Mouse (Mus musculus) megakaryocyte-erythroid progenitor cell, adult 5-6 weeks (primary cell): ENCODE data around the gene Chrna1. TPM values are rescaled to one million over a fixed set of nuclear protein-coding genes. Genes with fewer than 3 reads are reported as not detected.
A peak's percentile ranks its signal among the peaks of the same experiment; 100 is the strongest.
"Not testable (repeated sequence)": the region's sequence is repeated elsewhere in the genome, so short reads cannot be mapped to it uniquely, and the experiment has no call there.

Source experiments
- ATAC-seq: replicated peaks from 2 replicates; pipeline ENCODE4 v1.8.0; 2016; ENCODE audit warnings: mild to moderate bottlenecking, inconsistent platforms; ENCODE audit not compliant: severe bottlenecking, poor library complexity, low FRiP score, low TSS enrichment
- total RNA-seq, 2 experiments: library from RNA; stranded (forward) in 1 of 2; stranded (reverse) in 1 of 2; fragments of 200-1000, 215-1000 nt in 1 of 2; fragments of >200 nt in 1 of 2; fragmentation: Nextera tagmentation in 1 of 2; gene quantifications; 2 replicates each; pipeline ENCODE4 v1.2.3; 2014 to 2017

The Chrna1 gene
- total RNA-seq, 2 experiments from 2014 or later = 0.28 TPM; not detected in 1

GRCm38 (mm10) chr2:73561665-73562063, 18.5 kb downstream of the Chrna1 start:
- ATAC-seq = peak; percentile 85

- ATAC-seq = no peak
Measured at GRCm38 (mm10) chr2:73560899-73561664, 19.1 kb downstream of the Chrna1 start.

DNA sequence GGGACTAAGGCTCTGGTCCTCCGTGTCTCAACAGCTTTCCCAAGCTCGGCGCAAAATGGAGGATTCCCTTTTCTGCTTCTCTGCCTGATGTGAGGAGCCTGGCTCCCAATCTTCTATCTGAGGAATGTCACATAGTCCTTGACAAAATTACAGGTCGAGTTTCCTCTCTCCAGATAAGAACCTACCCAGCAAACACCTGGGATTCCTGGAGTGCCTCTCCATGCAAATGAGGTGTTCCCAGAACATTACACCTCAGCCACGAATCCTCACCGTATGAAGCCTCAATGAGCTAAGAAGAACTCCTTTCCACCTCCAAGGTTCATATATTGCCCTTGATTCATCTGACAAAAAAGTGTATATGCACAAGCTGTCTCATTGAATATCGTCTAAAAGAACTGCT, 19.7 kb downstream of the Chrna1 start:
- ATAC-seq = no peak

GRCm38 (mm10) chr2:73557956-73558355, 22.2 kb downstream of the Chrna1 start:
- no peak for ATAC-seq

GRCm38 (mm10) chr2:73557061-73557460, 23.1 kb downstream of the Chrna1 start:
- ATAC-seq = not testable (repeated sequence)

GRCm38 (mm10) chr2:73554389-73554788, 25.7 kb downstream of the Chrna1 start:
- no peak for ATAC-seq

DNA sequence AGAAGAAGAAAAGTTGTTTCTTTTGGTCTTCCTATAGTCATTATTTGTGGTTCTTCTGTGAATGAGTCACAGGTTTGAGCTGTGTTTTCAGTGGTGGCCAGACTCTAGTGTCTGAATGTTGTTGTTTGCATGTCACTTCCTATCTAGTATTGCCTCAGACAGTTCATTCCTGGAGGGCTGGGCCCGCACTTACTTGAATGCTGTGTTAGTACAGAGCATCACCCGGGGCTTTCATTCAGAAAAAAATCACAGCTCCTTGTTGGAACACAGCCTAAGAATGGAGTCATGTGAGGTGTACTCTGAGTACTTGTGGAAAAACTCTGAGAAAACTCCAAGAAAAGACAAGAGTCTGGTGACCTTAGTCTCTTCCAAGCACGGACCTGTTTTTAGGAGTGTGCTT, 27.2 kb downstream of the Chrna1 start:
- ATAC-seq = no peak

GRCm38 (mm10) chr2:73550725-73551124, 29.4 kb downstream of the Chrna1 start:
- ATAC-seq = peak; percentile 52

DNA sequence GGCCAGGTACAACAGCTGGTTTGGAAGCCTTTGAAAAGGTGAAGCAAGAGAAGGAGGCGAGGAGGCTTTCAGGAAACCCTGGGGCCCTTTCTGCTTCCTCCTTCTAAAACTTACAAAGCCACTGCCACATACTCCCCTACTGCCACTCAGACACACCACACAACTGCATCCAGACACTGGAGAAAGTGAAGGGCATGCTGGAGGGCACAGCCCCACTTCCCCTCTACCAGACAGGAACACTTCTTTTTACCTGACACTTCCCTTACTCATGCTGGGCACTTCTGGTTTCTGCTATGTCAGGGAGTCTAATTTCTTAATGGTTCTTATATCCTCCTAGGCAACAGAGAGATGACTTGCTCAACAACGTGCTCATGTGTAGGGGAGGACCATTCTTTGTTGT, 31.6 kb downstream of the Chrna1 start:
- ATAC-seq = no peak

DNA sequence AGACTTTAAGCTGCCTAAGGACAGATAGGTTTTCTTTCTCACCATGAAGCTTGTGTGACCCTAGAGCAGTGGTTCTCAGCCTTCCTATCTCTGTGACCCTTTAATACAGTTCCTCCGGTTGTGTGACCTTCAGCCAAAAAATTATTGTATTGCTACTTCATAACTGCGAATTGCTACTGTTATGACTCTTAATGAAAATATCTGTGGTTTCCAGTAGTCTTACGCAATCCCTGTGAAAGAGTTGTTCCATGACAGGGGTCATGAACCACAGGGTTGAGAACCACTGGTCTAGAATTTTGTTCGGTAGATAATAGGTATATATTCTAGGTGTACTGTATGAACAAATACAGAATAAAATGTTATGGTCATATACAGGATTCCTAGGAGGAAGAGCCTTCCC, 32.9 kb downstream of the Chrna1 start:
- ATAC-seq = no peak

DNA sequence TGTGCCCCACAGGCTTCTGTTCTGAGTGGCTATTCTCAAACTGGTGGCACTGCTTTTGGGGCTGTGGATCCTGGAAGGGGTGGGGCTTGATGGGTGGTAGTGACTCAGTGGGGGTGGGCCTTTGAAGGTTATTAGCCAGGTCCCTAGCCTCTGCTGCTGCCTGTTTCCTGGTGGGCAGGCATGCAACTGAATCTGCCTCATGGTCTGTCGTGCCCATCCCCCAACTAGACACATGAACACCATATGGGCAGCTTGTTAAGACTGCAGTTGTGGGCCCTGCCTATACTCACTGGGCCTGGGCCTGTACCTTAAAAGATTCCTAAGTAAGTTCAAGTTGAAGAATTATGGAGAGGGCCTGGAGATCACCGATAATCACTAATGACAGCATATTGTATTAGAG, 34.6 kb downstream of the Chrna1 start:
- ATAC-seq = no peak

DNA sequence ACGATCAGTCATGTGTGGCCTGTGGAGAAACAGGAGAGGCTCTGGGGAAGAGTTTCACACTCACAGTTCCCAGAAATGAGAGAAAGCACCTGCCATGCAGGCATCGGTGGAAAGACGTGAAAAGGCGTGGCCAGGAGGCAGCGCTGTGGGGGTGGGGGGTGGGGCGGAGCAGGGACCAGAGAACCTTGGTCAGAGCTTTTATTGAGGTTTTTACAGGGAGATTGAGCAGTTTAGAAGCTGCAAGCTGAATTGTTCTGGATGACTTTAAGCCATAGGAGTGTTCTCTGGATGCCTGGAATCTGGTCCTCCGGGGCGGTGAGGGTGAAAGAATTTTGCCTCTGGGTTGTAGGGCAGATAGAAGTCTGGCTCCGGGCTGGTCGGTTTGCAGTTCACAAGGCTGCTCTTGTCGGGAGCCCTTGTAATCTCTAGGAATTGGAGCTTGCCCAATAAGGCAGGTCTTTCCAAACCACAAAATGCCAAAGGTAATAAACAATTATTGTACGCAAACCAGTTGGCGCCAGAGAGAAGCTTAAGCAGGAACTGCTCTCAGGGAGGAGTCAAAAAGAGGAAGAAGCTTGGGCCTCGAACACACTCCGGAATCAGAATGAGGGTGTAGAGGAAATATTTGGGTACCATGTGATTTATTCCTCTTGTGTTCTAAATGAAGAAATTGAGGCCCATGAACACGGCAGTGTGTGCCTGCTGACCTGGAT, 39.5 kb downstream of the Chrna1 start:
- no peak; the same call in 1 of the 2 replicates for ATAC-seq

DNA sequence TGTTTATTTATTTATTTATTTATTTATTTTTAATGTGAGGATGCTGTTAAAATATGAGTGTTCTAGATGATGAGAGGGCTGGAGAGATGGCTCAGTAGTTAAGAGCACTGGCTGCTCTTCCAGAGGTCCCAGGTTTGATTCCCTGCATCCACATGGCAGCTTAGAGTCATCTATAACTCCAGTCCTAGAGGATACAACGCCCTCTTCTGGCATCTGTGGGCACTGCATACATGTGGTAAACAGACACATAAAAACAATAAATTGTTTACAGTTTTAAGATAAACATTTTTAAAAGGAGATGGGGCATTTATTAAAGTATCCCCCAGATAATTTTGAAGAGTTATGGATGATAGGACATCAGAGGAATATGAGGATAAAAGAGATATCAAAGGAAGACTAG, 40.4 kb downstream of the Chrna1 start:
- no peak for ATAC-seq

DNA sequence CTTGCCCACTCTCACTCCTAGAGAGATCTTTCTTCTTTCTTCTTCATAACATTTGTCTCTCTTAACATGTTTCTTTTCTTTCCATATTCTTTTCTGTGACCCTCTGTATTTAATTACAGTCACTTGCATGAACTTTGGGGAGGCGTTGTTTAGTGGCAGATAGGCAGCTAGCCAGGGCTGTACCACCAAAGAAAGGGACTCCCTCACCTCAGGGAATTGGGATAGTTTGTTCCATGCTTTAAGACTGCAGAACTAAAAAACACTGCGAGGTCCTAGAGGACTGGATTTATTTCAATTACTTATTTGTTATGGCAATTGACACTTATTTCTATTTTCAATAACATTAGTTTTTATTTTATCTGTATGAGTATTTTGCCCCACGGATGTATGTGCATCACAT, 41.0 kb downstream of the Chrna1 start:
- no peak for ATAC-seq

DNA sequence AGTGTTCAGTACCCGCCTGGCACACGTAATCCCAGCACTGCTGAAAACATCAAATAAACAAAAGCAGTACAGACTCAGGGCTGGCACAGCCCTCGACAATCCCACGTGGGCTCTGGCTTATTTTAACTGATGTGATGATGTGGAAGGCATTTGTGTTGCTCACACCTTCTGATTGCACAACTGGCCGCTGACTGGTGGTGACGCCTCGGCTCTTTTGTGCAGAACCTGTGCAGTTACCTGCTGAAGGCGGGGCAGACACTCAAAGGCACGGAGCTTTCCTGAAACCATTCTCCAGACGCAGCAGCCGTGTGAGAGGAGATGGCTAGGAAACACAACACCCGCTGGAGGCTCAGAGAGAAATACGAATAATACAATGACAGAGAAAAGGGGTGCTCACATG, 41.5 kb downstream of the Chrna1 start:
- no peak for ATAC-seq

GRCm38 (mm10) chr2:73536091-73536783, 43.9 kb downstream of the Chrna1 start:
- ATAC-seq = no peak

DNA sequence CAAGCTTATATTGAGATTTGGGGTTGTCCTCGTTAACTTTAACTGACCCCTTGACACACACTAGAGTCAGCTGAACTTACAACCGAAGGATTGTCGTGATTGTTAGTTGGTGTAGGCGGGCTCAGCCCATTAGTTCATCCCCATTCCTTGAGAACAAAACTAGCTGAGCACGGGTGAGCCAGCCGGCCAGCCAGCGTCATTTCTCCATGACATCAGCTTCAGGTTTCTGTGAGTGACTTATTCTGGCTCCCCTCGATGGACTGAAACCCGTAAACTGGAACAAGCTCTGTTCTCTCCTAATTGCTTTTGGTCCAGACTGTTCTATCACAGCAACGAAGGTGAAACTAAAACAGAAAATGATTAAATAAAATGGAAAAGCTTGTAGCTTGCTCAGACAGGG, 45.4 kb downstream of the Chrna1 start:
- ATAC-seq = no peak

- ATAC-seq = peak; percentile 61
Measured at GRCm38 (mm10) chr2:73530487-73530886, 49.7 kb downstream of the Chrna1 start.

DNA sequence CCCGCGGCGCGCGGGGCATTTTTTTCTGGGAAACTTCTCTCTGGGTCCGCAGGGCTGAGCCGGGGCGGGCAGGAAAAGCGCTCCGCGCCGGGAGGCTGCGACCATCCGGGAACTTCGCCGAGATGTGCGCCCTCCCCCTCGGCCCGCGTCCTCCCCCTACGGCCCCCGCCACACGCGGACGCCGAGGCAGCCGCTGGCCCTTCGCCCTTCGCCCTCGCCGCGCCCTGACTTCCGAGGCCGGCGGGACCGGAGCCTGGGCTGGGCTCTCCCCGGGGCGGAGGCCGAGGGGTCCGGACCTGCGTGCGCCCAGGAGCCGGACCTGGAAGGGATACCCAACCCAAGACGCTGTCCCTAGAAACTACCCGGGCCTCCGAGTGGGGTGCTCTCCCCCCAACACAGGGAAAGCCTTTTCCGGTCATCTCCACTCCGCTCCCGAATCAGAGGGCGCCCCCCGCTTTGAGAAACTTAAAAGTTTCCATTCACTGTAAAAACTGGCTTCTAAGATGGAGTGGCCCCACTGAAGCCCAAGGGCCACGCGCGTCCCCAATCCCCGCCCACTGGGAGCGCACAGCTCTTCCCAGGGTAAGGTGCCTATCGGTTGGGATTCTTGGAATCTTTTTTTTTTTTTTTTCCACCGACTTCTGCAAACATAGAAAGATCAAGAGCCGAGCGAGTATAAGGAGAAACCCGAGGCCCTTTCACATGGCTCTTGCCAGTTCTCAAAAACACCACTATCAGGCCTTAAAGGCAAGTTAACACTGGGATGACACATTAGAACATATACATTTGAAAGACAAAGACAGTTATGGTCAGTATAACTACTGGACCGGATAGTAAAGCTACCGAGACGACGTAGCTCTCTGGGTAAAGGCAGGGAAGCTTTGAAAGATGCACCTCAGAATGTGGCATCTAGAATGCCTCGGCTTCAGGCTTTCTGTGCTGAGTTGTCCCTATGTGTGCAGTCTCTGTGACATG, 50.5 kb downstream of the Chrna1 start, which contains the start of gene Wipf1:
TSS of gene Wipf1 (minus strand) at position 379 of the 975 bp plus-strand sequence.
- ATAC-seq = no peak
